In the genomic region with DNA sequence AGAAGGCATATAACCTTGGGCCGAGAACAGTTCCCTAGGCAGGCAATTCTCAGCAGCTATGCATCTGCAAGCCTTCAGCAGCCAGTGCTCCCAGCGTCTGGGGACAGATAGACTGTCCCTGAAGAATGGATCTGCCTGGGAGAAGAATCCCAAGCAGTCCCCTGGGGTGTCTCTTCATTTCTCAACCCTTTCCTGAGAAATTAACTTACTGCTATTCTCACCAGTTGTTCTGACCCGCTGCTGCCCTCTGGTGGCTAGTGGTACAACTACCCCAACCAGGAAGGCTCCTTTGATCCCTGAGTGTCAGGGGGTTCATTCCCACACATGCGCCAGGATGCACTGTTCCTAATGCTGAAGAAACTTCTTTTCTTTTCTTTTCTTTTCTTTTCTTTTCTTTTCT, we compare ENCODE assay signal across 8 mouse cellular contexts.
DNase-seq lines count a peak whose midpoint lies in the region; ATAC-seq and TF ChIP-seq lines count a peak whose summit lies in the region.

No protein-coding gene starts in this region.

- ATAC-seq in Patski: peak; percentile 76
- ATAC-seq in erythroid progenitor cell, adult 5-6 weeks (replicated peaks; ENCODE audit: low FRiP score, poor library complexity, severe bottlenecking): no peak

- no peak for TF ChIP-seq EP300 in CH12.LX (IDR thresholded peaks at IDR 0.05; ENCODE audit: low read length)

- in situ Hi-C loops in CH12.LX (cut with MboI; ENCODE audit: low pct_ligation_motif_present, low pct_unique_long_range_greater_than_20kb, low sequenced_read_pairs): loop anchor here (10.0 to 25.0 kb wide), 3 partner anchors 156 to 544 kb away; partner anchors contain the start of gene Zfp703
- in situ Hi-C loops in Patski (cut with MboI; ENCODE audit: low pct_unique_long_range_greater_than_20kb): loop anchor here (5.0 to 10.0 kb wide), 3 partner anchors 98 to 539 kb away; no protein-coding TSS in a partner anchor

- H3K4me1 ChIP-seq in CH12.LX (ENCODE audit: control insufficient read depth in 1 of 2, insufficient read depth in 2 of 2): peaks cover 2 to 16% of the 10 kb centered on the region in 2 experiments; a peak in 3 of 4 replicates
- no peaks in the 10 kb centered on the region for H3K4me1 ChIP-seq in small intestine, adult 2 months (ENCODE audit: control insufficient read depth, insufficient read depth, insufficient read length, low read length)

- no peaks in the 10 kb centered on the region for H3K36me3 ChIP-seq in CH12.LX (replicated peaks in 1 of 2; ENCODE audit: control insufficient read depth in 1 of 2, insufficient read depth in 1 of 2, low read length in 1 of 2)
- H3K36me3 ChIP-seq in small intestine, adult 2 months (ENCODE audit: control insufficient read depth, insufficient read depth, low read length): no peaks in the 10 kb centered on the region

- H3K9ac ChIP-seq in CH12.LX (ENCODE audit: insufficient read depth, low read depth): no peak overlapping the region

- 43% methylated on average over 4 of the region's 4 CpGs for WGBS in small intestine, adult 2 months

- TF ChIP-seq POLR2A in CH12.LX (IDR thresholded peaks at IDR 0.05; ENCODE audit: low read depth, low read length): no peak
- no peak for TF ChIP-seq POLR2A in small intestine, adult 2 months (IDR thresholded peaks at IDR 0.05; ENCODE audit: low read depth, low read length)

- no peak overlapping the region for H3K4me3 ChIP-seq in CH12.LX (replicated peaks in 1 of 3; ENCODE audit: low read depth in 2 of 3, low read length in 2 of 3, poor library complexity in 1 of 3)
- H3K4me3 ChIP-seq in small intestine, adult 2 months (ENCODE audit: low read depth, low read length): no peak overlapping the region

- H3K9me3 ChIP-seq in CH12.LX (replicated peaks; ENCODE audit: low read length): no peaks in the 10 kb centered on the region

- H3K27me3 ChIP-seq in CH12.LX (replicated peaks) (no peaks in the 10 kb centered on the region), Patski (peaks cover 22% of the 10 kb centered on the region)
- no peaks in the 10 kb centered on the region for H3K27me3 ChIP-seq in small intestine, adult 2 months (ENCODE audit: control insufficient read depth, insufficient read depth, low read length)

- peak; percentile 65 for DNase-seq in CH12.LX (ENCODE audit: extremely low read depth)
- peak; percentile 15 for DNase-seq in Patski (ENCODE audit: low read depth, low spot score)
- DNase-seq in cerebellum, postnatal 10 days: peak; percentile 89 to 91
- peak; percentile 38 to 73 for DNase-seq in gastrocnemius, postnatal 4 days (ENCODE audit: low spot score in 2 of 2)
- peak; percentile 71 for DNase-seq in layer of hippocampus, adult 9-10 months (ENCODE audit: low spot score)
- peak; percentile 63 for DNase-seq in lung, postnatal 25 days (ENCODE audit: low spot score)

- no peak overlapping the region for H3K27ac ChIP-seq in CH12.LX (ENCODE audit: insufficient read depth, low read depth)
- no peak overlapping the region for H3K27ac ChIP-seq in small intestine, adult 2 months (ENCODE audit: insufficient read depth, low read depth, low read length)

- CTCF ChIA-PET in Patski (lab: Charles Lee): no interaction called here

- POLR2A ChIA-PET in Patski (lab: Charles Lee): no interaction called here

- TF ChIP-seq CTCF in CH12.LX (conservative IDR thresholded peaks at IDR 0.05 in 1 of 2, IDR thresholded peaks at IDR 0.05 in 1 of 2; ENCODE audit: low read depth in 2 of 2, low read length in 2 of 2): peak; percentile 64 to 81
- TF ChIP-seq CTCF in Patski (IDR thresholded peaks at IDR 0.05): peak; percentile 76
- TF ChIP-seq CTCF in small intestine, adult 2 months (IDR thresholded peaks at IDR 0.05; ENCODE audit: extremely low read depth, insufficient read length, insufficient replicate concordance, low read depth, low read length): peak; percentile 78; the same call in 1 of the 2 replicates

- TF ChIP-seq RAD21 in CH12.LX (IDR thresholded peaks at IDR 0.05; ENCODE audit: low read depth, low read length): peak; percentile 70

- no peaks in the 10 kb centered on the region for H3K79me2 ChIP-seq in CH12.LX (replicated peaks; ENCODE audit: control insufficient read depth, extremely low read depth, insufficient read depth, poor library complexity, severe bottlenecking)

- H3K4me2 ChIP-seq in CH12.LX (ENCODE audit: insufficient read depth, low read depth, poor library complexity, severe bottlenecking): no peak overlapping the region

- dilution Hi-C loops in CH12.LX (cut with MboI; ENCODE audit: extremely low pct_ligation_motif_present, extremely low pct_unique_long_range_greater_than_20kb, low sequenced_read_pairs): no loop called here

TF ChIP-seq in CH12.LX, 34 proteins besides CTCF, POLR2A, EP300 and RAD21:
- TF ChIP-seq NELFE (IDR thresholded peaks at IDR 0.05; ENCODE audit: low read depth, low read length) (peak; percentile 28; the same call in 1 of the 2 replicates), MXI1 (IDR thresholded peaks at IDR 0.05; ENCODE audit: low read depth, low read length) (no peak), ZNF384 (IDR thresholded peaks at IDR 0.05; ENCODE audit: low read depth, low read length) (no peak), E2F4 (IDR thresholded peaks at IDR 0.05; ENCODE audit: insufficient replicate concordance, low read depth, low read length) (no peak), HCFC1 (IDR thresholded peaks at IDR 0.05; ENCODE audit: low read depth, low read length) (no peak), KAT2A (IDR thresholded peaks at IDR 0.05; ENCODE audit: insufficient replicate concordance, low read length) (no peak), GABPA (IDR thresholded peaks at IDR 0.05; ENCODE audit: insufficient replicate concordance, low read depth, low read length) (no peak), MEF2A (IDR thresholded peaks at IDR 0.05; ENCODE audit: borderline replicate concordance, low read depth, low read length) (no peak), JUN (IDR thresholded peaks at IDR 0.05; ENCODE audit: insufficient read depth, low read depth, low read length) (no peak), SMC3 (IDR thresholded peaks at IDR 0.05; ENCODE audit: low read depth, low read length) (peak; percentile 90), ZKSCAN1 (IDR thresholded peaks at IDR 0.05; ENCODE audit: borderline replicate concordance, low read depth, low read length) (no peak), TCF12 (IDR thresholded peaks at IDR 0.05; ENCODE audit: low read depth, low read length) (no peak), ELF1 (IDR thresholded peaks at IDR 0.05; ENCODE audit: low read depth, low read length) (0 out of 2 replicates have a peak, but pooled peaks have one; percentile 18), IRF4 (IDR thresholded peaks at IDR 0.05; ENCODE audit: low read depth, low read length) (no peak), UBTF (IDR thresholded peaks at IDR 0.05; ENCODE audit: low read depth, low read length) (no peak), ZC3H11A (IDR thresholded peaks at IDR 0.05; ENCODE audit: low read depth, low read length) (peak; percentile 21; the same call in 1 of the 2 replicates), SIN3A (IDR thresholded peaks at IDR 0.05; ENCODE audit: low read length) (no peak), BHLHE40 (IDR thresholded peaks at IDR 0.05; ENCODE audit: low read depth, low read length) (no peak), ETS1 (conservative IDR thresholded peaks at IDR 0.05; ENCODE audit: low read depth, low read length) (no peak)

Comparison
In these comparisons a context has a peak if more than half of its experiments do, and no peak if none do; other contexts are left out.
1. DNase-seq: peak in every context shown above with its lines; median percentile 90 in cerebellum, postnatal 10 days; 71 in layer of hippocampus, adult 9-10 months; 65 in CH12.LX; 63 in lung, postnatal 25 days; 56 in gastrocnemius, postnatal 4 days; 15 in Patski.